Mouse (Mus musculus) right cerebral cortex, postnatal 25 days (tissue): ENCODE measurements at regions not wholly inside any gene's neighbourhood (a gene's known extent, or its start where the extent isn't known, plus 50 kb on each side); places are given as distances from the start of the nearest gene placed in this dataset.

Experiments used
- DNase-seq: peaks from one replicate; pipeline ENCODE4 v3.0.0; 2022

DNA sequence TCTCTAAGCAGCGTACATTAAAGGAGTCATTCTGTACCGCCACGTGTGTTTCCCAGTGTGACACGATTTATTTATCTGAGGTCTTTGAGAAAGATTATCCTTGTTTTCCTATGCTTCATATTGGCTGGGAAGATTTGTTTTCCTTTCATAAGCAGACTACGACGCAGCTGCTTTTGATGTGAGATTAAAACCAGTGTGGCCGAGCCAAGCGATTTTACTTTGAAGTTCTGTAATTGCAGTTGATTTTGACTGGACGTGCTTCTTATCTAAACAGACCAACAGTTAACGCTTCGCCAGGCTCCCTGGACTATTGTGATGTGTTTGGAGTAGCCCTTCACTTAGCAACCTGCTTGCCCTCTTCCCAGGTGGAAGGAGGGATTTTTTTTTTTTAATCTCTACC, 120.6 kb downstream of the Dact1 start:
- no peak for DNase-seq

DNA sequence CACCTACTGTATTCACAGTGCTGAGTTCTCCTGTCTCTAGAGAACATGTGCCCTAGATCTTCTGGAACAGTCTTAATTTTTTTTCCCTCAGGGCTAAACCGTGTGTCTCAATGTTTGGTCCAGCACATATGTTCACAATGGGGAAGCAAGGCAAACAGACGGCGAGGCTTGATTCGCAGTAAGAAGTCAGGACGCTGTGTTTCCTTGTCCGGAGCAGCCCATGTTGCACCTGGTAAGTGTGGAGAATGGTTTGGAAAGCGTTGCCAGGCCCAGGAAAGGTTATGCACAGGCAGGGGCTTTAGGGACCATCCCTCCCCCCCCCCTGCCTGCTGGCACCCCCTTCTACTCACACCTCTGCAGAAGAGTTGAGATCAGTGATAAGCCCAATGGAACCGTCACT, 121.4 kb downstream of the Dact1 start:
- DNase-seq: no peak

DNA sequence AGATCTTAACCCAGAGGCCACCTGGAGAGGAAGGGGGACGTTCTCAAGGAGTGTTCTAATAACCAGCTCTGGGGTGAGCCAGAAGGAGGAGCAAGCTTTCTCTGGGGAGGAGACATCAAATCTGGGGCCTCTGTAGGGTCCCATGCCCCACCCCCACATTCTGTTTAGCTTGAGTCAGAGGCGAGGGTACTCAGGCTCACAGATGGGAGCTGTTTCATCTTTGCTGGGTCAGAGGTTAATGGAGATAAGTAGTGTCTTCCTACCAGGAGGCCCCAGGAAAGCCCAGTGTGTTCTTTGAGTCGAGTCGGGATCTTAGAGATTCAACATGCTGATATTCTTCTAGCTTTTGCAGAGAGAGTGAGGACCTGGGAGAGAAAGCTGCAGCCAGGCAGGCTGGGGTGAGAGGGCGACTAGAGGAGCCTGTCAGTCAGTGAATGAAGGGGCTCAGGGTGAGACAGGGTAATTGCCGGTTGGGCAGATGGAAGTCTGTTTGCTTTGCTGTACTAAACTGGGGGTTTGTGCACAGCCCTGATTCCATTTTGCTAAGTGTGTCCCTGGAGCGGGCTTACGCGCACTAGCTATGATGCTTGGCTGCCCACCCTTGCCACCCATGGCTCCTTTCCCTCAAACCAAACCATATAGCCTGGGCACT, 124.0 kb downstream of the Dact1 start:
- no peak for DNase-seq

DNA sequence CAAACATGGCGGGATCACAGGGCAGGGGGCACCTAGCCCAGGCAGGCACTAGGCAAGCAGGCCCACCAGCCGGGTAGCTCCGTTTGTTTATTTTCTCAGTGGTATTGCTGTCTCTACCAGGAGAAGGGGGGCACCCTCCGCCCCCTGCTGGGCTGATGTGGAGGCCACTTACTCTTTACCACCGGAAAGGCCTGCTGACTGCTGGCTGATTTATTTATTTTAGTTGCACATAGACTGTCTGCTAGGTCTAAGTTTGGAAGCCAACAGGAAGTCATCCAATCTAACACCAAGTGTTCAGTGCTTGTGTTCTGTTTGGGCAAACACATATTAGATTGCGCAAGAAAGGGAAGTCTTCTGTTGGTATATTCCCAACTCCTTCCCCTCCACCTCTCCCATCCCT, 128.6 kb downstream of the Dact1 start:
- DNase-seq: no peak

DNA sequence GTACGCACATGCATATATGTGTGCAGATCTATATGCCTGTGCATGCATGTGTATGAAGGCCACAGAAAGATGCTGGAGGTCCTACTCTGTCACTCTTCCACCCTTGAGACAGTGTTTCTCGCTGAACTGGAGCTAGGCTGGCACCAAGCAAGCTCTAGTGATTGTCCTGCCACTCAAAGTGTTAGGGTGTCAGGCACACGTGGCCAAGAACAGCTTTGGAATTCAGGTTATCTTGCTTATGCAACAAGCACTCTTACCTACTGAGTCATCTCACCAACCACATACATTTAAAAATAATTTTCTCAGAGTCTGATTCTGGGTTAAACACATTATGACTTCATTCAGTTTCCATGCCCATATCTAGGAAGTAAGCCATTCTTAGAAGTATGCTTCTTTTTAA, 131.2 kb downstream of the Dact1 start:
- no peak for DNase-seq

DNA sequence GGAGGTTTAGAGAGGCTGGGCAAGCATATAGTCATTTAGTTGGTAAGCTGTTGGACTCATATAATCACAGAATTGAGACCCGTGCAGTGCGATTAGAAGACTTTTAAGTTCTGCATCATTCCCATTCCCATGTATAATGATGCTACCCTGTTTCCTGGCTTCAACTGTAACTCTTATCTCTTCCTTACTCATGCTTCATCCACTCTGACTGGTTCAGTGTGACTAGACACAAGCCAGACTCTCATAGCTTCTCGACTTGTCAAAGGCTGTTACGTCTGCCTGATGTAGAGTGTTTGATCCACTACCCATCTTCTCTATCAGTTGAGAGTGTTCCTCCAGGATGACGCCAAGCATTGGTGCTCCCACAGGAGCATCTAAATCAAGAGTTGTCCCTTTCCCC, 131.6 kb downstream of the Dact1 start:
- DNase-seq: no peak

DNA sequence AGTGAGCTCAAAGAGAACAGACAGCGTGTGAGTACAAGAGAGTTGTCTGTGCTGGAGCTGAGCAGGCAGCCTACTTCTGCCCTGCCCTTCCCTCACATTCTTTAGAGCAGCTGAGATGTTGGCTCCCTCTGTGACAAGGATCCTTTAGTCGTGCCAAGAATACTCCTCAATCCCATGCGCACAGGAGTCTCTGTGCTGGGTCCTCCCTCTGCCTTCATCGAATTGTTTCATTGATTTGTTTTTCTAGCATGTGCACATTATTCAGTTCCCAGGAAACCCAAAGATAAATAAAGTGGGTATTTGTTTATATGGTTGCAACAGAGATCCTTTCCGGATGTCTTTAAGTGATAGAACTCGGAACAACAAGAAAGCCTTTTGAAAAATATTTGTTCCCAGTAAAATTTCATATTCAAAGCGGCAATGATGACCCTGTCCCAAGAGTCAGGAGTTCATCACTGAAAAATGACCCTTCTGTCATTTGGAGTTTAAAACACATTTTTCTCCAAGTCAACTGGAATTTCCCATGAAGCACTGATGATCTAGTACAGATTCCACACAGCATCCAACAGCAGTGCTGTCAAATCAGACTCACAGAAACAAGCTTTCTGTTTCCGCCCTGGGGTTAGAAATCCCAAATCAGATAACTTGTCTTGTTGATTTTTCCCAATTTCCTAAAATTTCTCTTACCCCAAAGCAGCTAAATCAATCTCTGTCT, 136.7 kb downstream of the Dact1 start:
- no peak for DNase-seq

DNA sequence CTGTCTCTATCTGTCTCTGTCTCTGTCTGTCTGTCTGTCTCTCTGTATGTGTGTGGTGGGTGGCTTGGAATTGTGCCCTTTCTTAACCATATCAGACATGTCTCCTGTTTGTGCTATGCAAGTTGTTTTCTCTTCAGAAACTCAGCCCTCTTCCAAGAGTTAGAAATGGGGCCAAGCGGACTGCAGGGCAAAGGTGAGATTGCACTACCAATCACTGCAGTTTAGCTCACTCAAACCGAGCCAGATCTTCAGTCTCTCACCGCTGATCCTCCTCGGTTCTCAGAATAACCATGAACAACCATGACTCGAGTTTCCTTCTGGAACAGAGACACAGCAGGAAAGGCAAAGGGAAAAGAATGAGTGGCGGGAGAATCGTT, 137.2 kb downstream of the Dact1 start:
- DNase-seq: no peak

DNA sequence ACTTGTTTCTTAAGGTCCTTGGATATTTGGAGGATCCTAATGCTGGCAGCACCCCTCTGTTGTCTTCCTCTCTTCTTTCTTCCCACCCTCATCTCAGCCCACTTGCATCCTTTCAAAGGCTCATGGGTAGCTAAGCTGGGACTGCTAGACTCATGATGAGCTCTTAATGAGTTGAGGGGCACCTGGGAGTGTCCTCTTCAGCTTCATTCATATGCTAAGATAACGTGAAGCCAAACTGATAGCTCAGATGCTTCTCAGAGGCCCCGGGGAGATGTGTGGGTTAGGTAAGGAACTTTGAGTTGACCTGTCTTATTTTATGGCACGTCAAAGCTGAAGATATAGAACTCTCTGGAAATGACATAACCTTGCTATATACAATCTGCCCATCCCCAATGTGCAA, 139.3 kb downstream of the Dact1 start:
- DNase-seq: no peak

DNA sequence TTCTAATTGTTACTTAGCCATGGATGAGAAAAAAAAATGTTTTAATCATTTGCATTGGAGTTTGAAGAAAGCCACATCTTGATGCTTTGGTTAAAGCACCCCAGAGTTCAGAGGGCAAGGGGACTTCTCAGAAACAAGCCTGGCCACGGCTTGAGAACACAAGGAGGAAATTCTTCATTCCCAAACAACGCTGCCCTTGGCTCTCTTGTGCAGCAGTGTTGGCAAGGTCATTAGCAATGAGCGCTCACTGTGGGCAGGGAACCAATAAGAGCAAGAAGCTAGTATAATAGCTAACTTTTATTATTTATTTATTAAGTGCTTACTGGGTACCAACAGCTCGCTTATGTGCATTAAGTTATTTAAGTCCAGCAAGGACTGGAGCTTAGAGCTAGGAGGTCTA, 140.4 kb downstream of the Dact1 start:
- DNase-seq: no peak

DNA sequence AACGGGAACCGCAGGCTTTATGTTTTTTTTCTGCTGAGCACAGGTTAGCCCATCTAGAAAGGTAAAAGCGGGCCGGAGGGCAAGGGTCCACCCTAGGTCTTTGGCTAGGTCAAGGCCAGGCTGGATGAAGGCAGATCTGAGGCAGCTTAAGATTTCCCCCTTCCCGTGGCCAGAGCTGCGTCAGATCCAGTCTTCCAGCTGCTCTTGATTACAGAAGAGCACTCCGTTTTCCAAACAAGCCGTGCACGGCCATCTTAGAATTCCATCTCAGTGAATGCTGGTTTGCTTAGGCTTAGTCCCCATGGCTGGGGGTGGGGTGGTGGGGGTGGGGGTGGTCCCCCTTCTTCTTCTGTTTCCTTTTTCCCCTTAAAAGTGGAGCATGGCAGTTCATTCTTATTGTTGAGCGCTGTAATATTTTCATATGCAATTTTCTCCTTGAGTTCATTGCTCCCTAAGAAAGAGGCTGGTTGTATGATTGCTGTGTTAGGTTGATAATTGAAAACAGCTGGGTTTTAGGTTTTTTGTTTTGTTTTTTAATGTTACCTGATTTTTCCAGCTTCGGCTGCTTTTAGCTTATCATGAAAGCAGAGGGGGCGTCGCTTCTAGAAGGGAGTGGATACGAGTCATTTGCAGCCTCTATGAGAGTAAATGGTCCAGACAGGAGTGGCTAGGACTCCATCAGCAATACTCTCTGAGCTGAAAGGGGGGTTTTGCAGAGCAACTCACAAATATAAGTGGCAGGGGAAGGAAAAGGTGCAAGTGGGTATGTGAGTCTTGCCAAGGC, 141.2 kb downstream of the Dact1 start:
- DNase-seq: no peak

DNA sequence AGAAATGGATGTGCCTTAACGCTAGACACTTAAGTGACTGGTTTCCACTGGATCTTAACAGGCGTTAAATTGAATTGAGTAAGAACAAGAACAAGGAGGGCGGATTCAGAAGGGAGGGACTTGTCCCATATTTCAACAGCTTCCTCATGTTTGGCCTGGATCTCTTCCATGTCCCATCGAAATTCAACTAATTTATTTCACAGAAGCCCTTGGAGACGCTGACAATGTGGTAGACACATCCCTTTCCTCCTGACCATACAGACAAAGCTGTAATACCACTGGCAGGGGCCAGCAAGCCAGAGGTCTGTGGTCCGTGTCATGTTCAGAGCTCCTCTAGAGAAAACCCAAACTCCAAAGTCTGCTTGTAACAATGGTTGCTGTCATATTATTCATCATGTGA, 147.2 kb downstream of the Dact1 start:
- DNase-seq: no peak

DNA sequence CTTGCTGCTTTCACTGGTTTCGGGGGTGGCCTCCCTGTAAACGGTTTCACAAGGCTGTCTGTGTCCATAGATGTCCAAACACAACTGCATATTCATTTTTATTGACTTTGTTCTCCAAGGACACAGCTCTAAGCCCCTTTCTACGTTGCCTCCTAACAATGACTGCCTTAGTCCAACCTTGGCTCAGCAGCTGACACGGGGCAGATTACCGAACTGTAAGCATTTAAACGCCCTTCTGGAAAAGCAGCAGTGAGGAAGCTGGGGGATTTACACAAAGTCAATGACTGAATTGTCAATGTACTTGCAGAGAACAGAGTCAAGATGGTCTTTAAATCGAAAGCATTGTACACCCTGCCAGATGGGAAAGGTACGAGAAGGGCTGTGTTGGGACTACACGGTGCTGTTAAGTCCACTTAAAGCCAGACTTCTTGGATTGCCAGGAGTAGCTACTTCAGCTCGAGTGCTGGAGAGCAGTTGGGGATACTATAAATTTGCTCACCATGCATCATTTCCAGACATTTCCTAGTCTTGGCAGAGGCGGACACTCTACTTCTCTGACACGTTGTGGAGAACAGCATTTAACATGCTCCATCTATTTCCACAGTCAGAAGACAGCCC, 149.0 kb downstream of the Dact1 start:
- DNase-seq: no peak

DNA sequence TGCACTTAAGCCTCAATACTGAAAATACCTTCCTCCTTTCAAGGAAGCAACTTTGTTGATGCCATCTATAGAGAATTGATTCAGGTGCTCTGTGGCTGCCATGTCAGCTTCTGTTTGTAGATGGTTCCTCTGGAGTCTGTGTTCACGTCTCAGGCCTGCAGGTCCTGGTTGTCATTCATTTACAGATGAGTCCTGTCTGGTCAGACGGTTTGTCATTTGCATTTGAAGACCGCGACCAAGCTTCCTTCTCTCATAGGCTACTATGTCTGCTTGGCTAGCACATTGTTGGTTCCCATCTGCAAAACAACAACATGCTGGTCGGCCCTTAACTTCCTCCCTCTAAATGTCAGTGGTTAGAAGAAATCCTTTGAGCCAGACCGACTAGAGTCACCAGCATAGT, 151.0 kb downstream of the Dact1 start:
- no peak for DNase-seq

DNA sequence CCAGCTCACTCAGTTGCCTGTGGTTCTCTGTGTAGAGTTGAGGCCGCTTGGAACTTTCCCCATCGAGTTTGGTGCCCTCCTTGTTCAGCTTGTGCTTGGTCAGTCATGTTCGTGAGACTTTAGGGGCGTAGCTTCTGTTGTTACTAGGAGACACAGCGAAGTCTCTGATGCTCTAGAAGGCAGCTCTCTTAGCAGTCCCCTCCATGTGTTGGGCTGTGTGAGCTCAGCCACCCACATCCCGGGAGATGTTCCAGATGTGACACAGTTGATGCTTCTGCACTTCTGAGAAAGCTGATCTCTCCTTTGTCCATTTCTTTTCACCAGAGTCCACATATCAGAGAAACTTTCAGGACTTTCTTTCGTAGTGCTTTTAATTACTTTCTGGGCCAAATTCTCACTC, 158.1 kb downstream of the Dact1 start:
- DNase-seq: no peak

DNA sequence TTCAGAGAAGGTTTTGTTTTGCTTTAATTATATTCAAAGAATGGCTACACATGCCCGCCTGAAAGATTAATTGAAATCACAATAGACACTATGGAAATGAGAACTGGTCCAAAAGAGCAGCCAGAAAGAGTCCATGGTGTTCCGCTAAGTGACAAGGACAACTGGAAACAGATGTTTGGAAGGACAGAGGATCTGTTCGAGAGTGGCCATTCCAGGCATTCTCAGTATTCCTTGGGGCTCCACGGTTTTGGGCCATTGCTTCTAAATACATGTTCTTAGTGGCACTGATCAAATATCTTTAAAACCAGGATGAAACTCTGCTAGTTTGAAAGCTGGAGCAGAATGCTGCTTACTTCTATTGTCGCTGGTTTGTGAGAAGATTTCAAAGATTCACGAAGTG, 158.6 kb downstream of the Dact1 start:
- DNase-seq: no peak

DNA sequence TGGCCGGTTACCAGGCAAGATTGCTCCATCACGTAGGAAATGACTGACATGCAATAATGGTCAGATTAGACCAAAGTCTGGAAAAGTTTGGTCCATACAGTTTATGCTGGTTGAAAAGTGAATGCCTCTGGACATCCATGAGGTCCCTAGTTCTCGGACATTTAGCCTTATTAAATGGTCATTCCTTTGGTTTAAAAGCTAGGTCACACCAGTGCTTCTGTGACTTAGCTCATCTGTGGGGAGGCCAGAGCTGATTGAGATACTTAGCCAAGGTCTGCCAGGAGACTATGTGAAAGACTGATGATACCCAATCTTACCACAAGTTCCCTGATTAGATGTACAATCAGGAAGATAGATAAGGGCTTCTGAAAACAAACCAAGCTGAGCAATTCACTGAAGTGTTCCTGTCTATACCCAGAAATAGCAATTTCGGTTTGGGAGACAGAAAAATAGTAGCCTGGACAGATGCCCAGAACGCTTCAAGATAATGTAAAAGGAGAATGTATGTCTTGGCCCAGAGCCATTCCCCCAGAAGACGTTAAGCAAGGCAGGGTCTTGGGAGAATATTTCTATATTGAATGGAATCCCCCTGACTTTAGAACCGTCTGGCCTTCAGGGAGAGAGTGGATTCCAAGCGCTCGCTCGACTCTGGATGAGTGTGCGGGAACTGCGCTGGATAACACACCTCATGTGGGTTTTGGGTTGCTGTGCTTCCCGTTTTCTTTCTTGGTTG, 161.5 kb downstream of the Dact1 start:
- DNase-seq: no peak

DNA sequence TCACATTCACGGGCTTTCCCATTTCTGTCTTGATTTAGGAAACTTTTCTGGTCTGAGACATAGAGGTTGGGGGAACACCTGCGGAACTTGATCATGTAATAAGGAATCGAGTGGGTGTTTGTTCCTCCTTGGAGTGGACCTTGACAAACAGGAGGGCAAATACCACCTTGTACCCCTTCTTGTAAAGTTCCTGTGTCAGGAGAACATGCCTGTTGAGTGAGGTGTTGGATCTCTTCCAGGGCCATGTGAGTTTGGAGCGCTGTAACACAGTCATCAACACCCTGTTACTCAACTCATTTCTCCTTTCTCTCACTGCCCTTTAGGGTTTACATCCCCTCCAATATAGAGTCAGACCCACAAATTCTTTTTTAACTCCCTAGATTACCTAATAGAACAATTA, 162.0 kb downstream of the Dact1 start:
- DNase-seq: no peak

DNA sequence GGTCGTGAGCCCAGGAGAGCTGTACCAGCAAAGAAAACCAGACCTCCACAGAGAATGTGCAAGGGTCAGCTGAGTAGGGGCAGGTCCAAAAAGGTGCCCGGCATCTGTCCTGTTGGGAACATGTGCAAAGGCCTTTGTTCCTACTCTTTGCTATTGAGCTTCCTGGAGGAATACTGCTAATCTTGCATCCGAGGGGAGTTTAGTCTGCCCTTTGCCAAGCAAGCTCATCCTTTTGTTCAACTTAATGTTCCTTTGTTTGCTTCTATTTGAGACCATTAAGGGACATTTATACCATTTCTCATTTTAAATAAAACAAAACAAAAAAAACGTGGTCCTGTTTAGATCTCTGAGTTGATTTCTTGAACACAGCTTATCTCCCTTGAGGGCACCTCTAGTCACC, 166.6 kb downstream of the Dact1 start:
- DNase-seq: no peak

DNA sequence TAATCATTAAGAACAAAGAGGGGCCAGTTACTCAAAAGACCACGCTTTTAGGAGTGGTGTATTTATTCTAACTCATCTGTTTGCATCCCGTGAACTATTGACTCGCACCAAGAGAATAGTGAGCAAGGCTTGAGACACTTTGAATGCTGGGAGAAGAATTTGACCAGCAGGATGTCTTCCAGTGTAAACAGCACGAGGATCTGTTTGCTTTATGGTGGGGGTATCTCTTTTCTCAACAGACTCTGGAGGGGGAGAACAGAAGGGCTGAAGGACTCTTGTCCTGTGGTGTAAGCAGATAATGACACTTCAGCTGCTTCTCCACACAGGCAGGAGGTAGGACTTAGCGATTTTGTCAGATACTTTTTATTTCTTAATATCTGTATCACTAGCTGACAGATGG, 168.0 kb downstream of the Dact1 start:
- no peak for DNase-seq

DNA sequence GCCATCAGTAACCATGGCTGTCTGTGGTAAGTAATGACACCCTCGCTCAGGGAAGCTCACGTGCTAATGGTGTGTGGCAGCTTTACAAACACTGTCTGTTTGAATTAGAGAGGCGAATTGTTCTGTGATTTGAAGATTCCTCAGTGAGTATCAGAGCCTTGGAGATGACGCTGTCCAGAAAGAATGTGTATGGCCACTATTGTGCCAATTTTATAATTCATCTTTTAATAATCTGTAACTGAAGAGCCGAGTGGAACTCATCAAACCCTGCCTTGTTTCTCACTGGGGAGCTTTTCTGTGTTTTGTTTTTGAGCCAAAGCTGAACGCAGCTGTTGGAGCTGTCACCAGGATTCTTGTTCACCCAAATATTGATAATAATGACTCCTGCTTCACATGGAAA, 171.7 kb downstream of the Dact1 start:
- no peak for DNase-seq

DNA sequence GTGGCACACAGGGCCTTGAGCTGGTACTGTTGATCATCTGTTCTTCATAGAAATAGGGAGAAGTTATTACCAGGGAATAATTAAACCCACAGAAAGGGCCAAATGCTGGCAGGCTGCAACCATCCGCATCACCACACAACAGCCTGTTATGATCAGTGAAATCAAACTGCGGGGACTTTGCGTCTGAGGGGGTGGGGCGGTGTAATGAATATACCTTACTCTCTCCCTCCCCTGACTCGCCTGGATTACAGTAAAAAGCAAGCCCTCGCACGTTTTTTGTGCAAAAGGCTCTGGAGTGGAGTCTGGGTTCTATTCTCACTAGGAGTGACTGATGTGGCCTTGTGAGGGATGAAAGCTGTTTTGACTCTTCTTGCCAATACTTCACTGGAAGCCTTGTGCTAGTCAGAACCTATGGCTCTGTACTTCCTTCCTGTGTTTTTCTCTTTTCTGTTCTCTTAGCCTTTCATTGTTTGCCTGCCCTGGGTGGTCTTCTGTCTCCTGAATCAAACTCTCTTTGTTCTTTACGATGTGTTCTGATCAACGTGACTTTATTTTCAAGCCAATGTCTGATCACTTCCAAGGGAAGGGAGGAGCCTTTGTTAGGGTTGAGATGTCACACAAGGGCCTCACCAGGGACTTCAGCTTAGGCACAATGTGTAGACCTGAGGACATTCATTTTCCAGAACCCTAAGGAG, 172.4 kb downstream of the Dact1 start:
- DNase-seq: no peak

DNA sequence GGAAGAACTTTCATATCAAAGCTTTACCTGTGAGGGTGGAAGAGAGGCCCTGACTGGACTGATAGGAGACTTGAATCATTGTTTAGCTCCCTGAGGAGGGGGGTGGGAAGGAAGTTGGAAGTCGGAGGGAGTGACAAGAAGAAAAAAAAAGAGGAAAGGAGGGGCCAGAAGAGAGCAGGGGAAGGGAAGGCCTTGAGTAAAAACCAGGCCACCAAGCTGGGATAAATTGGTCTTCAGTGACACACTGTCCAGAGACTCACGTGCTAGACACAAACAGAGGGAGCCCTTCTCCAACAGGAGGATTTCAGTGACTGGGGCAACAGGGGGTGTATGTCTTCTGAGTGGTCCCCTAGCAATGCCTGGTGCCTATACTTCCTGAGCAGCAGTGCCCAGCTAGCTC, 172.9 kb downstream of the Dact1 start:
- no peak for DNase-seq
